Mouse (Mus musculus) limb, embryonic 14.5 days (tissue): ENCODE results near the gene Qars. TPM values are rescaled to one million over a fixed set of nuclear protein-coding genes. Genes with fewer than 3 reads are reported as not detected.

ENCODE experiments used
- ATAC-seq: fragments of 200-750 bp; cut with Nextera tagmentation; 2 replicates; pipeline ENCODE4 v1.8.0; 2017; ENCODE audit warnings: low read depth, moderate number of reproducible peaks, moderate TSS enrichment; ENCODE audit not compliant: low FRiP score
- DNase-seq: peaks from one replicate; pipeline ENCODE4 v3.0.0-alpha.2; 2015; ENCODE audit warnings: low spot score
- H3K27ac ChIP-seq: fragments of 300-500 bp; sonication (generic); replicated peaks from 2 replicates; pipeline ENCODE4 v1.5.1; 2014; ENCODE audit warnings: low read depth, mild to moderate bottlenecking, low read length, moderate library complexity, mixed read lengths
- H3K27me3 ChIP-seq: fragments of 300-500 bp; sonication (generic); 2 replicates; pipeline ENCODE4 v1.6.1; 2014; ENCODE audit warnings: low read length, mixed read lengths; ENCODE audit not compliant: control insufficient read depth, insufficient read depth
- H3K36me3 ChIP-seq: fragments of 300-500 bp; sonication (generic); 2 replicates; pipeline ENCODE4 v1.6.1; 2014; ENCODE audit warnings: mild to moderate bottlenecking, low read length, moderate library complexity, mixed read lengths; ENCODE audit not compliant: control insufficient read depth, insufficient read depth
- H3K4me1 ChIP-seq: fragments of 300-500 bp; sonication (generic); 2 replicates; pipeline ENCODE4 v1.6.1; 2014; ENCODE audit warnings: antibody characterized with exemption, low read length, mixed read lengths; ENCODE audit not compliant: control insufficient read depth, insufficient read depth
- H3K4me2 ChIP-seq: fragments of 300-500 bp; sonication (generic); replicated peaks from 2 replicates; pipeline ENCODE4 v1.6.1; 2014; ENCODE audit warnings: low read depth, mild to moderate bottlenecking, low read length, moderate library complexity; ENCODE audit not compliant: severe bottlenecking
- H3K4me3 ChIP-seq: fragments of 300-500 bp; sonication (generic); replicated peaks from 2 replicates; pipeline ENCODE4 v1.5.1; 2014; ENCODE audit warnings: low read length
- H3K9ac ChIP-seq: fragments of 300-500 bp; sonication (generic); 2 replicates; pipeline ENCODE4 v1.6.1; 2014; ENCODE audit warnings: mild to moderate bottlenecking, low read depth, low read length, moderate library complexity; ENCODE audit not compliant: severe bottlenecking
- H3K9me3 ChIP-seq: fragments of 300-500 bp; sonication (generic); 2 replicates; pipeline ENCODE4 v1.6.1; 2016; ENCODE audit warnings: low read length; ENCODE audit not compliant: control insufficient read depth
- POLR2A ChIP-seq: fragments of 200-500 bp; IDR thresholded peaks from 2 replicates; pipeline ENCODE4 v1.8.0; 2012; ENCODE audit warnings: inconsistent platforms, mild to moderate bottlenecking, moderate library complexity, borderline replicate concordance; ENCODE audit not compliant: insufficient read depth, insufficient read length; ENCODE audit errors: extremely low read depth
- WGBS: fragments of 180-500 bp; shearing (Covaris S2); extraction: QIAGEN DNeasy Blood & Tissue Kit; methylation state at CpG from one replicate; pipeline ENCODE4 v1.1.7; 2014; 5-methylcytosine and 5-hydroxymethylcytosine counted together
- polyA plus RNA-seq, 2 experiments: library from polyadenylated mRNA; depleted of rRNA in 1 of 2; stranded (reverse) in 1 of 2; unstranded in 1 of 2; fragments of >200 nt; fragmentation: Nextera tagmentation in 1 of 2; extraction: Ambion mirVana in 1 of 2; gene quantifications; 2 replicates each; pipeline versions ENCODE4 v1.2.1 to v1.2.3; 2012 to 2014

Gene Qars
- polyA plus RNA-seq, 2 experiments = 117 to 238 TPM

DNA sequence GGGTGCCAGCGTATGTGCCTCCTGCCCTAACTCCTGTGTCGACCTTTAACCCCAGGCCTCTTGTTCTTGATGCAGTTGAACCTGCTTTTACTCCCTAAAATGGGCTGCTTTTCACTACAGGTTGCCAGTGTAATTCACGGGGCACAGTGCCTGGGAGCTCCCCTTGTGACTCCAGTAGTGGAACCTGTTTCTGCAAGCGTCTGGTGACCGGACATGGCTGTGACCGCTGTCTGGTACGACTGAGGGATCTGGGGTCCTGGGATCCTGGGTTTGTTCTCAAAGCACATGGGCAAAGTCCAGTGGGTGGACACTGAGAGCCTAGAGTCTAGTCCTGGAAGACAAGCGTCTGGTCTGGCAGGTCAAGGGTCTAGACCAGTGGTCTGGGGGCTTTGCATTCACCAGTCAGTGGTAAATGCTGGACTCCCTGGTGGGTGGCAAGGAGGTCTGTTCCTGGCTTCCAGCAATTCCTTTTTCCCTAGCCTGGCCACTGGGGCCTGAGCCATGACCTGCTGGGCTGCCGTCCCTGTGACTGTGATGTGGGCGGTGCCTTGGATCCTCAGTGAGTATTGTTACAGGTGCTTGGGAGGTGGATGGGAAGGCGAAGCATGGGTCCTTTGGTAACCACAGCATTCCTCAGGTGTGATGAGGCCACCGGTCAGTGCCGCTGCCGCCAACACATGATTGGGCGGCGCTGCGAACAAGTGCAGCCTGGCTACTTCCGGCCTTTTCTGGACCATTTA, 24.3 kb upstream of the Qars start:
- TF ChIP-seq POLR2A = no peak
- Histone ChIP-seq H3K9ac (no peak overlapping the region), H3K36me3 (peaks cover 73% of the 10 kb centered on the region)

GRCm38 (mm10) chr9:108484021-108484420, 23.5 kb upstream of the Qars start:
- DNase-seq (no peak), ATAC-seq (no peak)
- no peak overlapping the region for H3K4me3 ChIP-seq
- 96% methylated on average over 15 of the region's 15 CpGs for WGBS
- H3K27ac ChIP-seq = no peak overlapping the region
- no peak for TF ChIP-seq POLR2A
- H3K9ac ChIP-seq = no peak overlapping the region
- H3K4me2 ChIP-seq = no peak overlapping the region
- no peaks in the 10 kb centered on the region for H3K27me3 ChIP-seq
- peaks cover 81% of the 10 kb centered on the region for H3K36me3 ChIP-seq
- H3K9me3 ChIP-seq = no peaks in the 10 kb centered on the region
- peaks cover 13% of the 10 kb centered on the region for H3K4me1 ChIP-seq

More for the DNA sequence above, 24.3 kb upstream of the Qars start:
- Histone ChIP-seq H3K9me3 (no peaks in the 10 kb centered on the region), H3K27me3 (no peaks in the 10 kb centered on the region), H3K4me1 (peaks cover 14% of the 10 kb centered on the region), H3K4me2 (no peak overlapping the region), H3K27ac (no peak overlapping the region), H3K4me3 (no peak overlapping the region)
- DNase-seq (no peak), ATAC-seq (no peak)
- WGBS = 92% methylated on average over 18 of the region's 18 CpGs

DNA sequence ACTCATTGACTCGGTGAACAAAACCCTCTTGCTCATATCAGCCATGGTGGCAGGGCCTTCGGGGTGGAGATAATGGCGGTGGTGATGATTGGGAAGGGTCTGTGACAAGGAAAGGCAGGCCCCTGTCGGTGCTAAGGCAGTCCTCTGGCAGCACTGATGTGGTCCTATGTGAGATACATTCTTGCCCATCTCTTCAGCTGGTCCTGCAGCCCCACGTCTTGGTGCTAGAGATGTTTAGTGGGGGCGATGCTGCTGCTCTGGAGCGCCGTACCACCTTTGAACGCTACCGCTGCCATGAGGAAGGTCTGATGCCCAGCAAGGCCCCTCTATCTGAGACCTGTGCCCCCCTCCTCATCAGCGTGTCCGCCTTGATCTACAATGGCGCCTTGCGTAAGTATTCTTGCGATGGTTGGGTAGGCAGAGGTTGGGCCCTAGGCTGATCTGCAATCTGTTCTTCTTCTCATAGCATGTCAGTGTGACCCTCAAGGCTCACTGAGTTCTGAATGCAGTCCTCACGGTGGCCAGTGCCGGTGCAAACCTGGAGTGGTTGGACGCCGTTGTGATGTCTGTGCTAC, 22.1 kb upstream of the Qars start:
- no peak overlapping the region for H3K4me3 ChIP-seq
- TF ChIP-seq POLR2A = no peak
- peaks cover 9% of the 10 kb centered on the region for H3K4me1 ChIP-seq
- 93% methylated on average over 19 of the region's 19 CpGs for WGBS
- peaks cover 91% of the 10 kb centered on the region for H3K36me3 ChIP-seq
- H3K27me3 ChIP-seq = no peaks in the 10 kb centered on the region
- H3K9me3 ChIP-seq = no peaks in the 10 kb centered on the region
- no peak for ATAC-seq
- no peak overlapping the region for H3K4me2 ChIP-seq
- no peak for DNase-seq
- H3K27ac ChIP-seq = no peak overlapping the region
- no peak overlapping the region for H3K9ac ChIP-seq

- Histone ChIP-seq H3K27me3 (no peaks in the 10 kb centered on the region), H3K4me2 (no peak overlapping the region), H3K36me3 (peaks cover 83% of the 10 kb centered on the region), H3K27ac (no peak overlapping the region), H3K9me3 (no peaks in the 10 kb centered on the region), H3K4me3 (no peak overlapping the region), H3K9ac (no peak overlapping the region), H3K4me1 (peaks cover 9% of the 10 kb centered on the region)
- TF ChIP-seq POLR2A = no peak
- WGBS = 97% methylated on average over 8 of the region's 8 CpGs
- DNase-seq = no peak
- ATAC-seq = no peak
These were observed 20.5 kb upstream of the Qars start for GRCm38 (mm10) chr9:108486973-108487530.

GRCm38 (mm10) chr9:108488403-108488802, 19.1 kb upstream of the Qars start:
- peaks cover 12% of the 10 kb centered on the region for H3K4me1 ChIP-seq
- no peak overlapping the region for H3K4me3 ChIP-seq
- H3K4me2 ChIP-seq = no peak overlapping the region
- no peak for DNase-seq
- 96% methylated on average over 17 of the region's 17 CpGs for WGBS
- H3K36me3 ChIP-seq = peaks cover 83% of the 10 kb centered on the region
- no peak overlapping the region for H3K9ac ChIP-seq
- H3K27me3 ChIP-seq = no peaks in the 10 kb centered on the region
- ATAC-seq = no peak
- no peak for TF ChIP-seq POLR2A
- H3K27ac ChIP-seq = no peak overlapping the region
- H3K9me3 ChIP-seq = no peaks in the 10 kb centered on the region
